8 mouse cellular contexts compared by ENCODE assay signal in the genomic region with DNA sequence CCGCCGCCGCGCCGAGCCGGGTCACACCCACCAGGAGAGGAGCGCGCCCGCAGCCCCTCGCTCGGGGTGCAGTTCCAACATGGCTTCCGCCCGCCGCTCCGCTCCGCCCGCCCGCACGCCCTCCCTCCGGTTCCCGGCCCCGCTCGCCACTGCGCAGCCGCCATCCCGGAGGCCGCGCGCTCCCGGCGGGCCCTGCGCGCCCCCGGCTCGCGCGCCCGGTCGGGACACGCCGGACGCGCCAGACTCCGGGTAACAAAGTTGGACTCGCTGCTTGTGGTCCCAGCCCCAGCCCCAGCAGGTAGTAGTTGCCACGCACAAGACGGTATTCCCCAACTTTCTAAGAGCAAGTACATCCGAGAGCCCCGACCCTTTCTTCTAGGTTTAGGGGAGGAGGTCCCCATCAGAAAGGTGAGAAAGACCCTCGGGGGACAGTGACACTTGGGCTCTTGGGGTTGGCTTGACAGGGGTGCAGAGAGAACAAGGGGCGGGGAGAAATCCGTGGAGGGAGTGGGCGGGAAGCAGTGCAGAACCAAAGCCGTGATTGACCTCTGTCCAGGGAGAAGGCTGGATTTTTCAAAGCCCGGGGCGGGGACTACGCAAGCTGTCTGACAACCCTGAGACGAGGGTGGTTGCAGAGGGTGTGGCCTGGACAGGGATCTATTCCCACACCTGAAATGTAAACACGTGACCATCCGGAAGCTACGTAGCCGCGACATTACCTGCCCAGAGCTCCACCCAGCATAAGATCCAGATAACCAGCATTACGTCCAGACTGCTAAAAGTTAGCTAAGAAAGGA. TPM values are rescaled to one million over a fixed set of nuclear protein-coding genes. Genes with fewer than 3 reads are reported as not detected.
A peak's percentile ranks its signal among the peaks of the same experiment; 100 is the strongest.
DNase-seq lines count a peak whose midpoint lies in the region; ATAC-seq and TF ChIP-seq lines count a peak whose summit lies in the region.

A gene (minus strand): TSS at position 424 of the 797 bp plus-strand sequence.

- no peaks in the 10 kb centered on the region for H3K27me3 ChIP-seq in C2C12 (ENCODE audit: control insufficient read depth, insufficient read depth, insufficient read length)
- H3K27me3 ChIP-seq in forebrain, embryonic 11.5 days (ENCODE audit: control insufficient read depth, insufficient read depth, low read length): no peaks in the 10 kb centered on the region
- no peaks in the 10 kb centered on the region for H3K27me3 ChIP-seq in heart, embryonic 15.5 days
- H3K27me3 ChIP-seq in liver, embryonic 15.5 days: peaks cover 25% of the 10 kb centered on the region
- H3K27me3 ChIP-seq in neural tube, embryonic 12.5 days (replicated peaks): no peaks in the 10 kb centered on the region
- H3K27me3 ChIP-seq in stomach, postnatal 0 days (ENCODE audit: control insufficient read depth, insufficient read depth, low read length): no peaks in the 10 kb centered on the region

- peak within 1 kb of the TSS; percentile 88 for H3K9ac ChIP-seq in forebrain, embryonic 11.5 days (ENCODE audit: low read length)
- H3K9ac ChIP-seq in heart, embryonic 15.5 days: peak within 1 kb of the TSS; percentile 96
- H3K9ac ChIP-seq in liver, embryonic 15.5 days: peak within 1 kb of the TSS; percentile 61
- H3K9ac ChIP-seq in neural tube, embryonic 12.5 days: peak within 1 kb of the TSS; percentile 96
- H3K9ac ChIP-seq in stomach, postnatal 0 days (ENCODE audit: low read length): peak within 1 kb of the TSS; percentile 94

- H3K27ac ChIP-seq in bone marrow macrophage, adult 2 months (ENCODE audit: insufficient read depth, low read depth, low read length): peak within 1 kb of the TSS; percentile 75
- peak within 1 kb of the TSS; percentile 89 for H3K27ac ChIP-seq in forebrain, embryonic 11.5 days (ENCODE audit: low read depth, low read length)
- peak within 1 kb of the TSS; percentile 97 for H3K27ac ChIP-seq in heart, embryonic 15.5 days
- peak within 1 kb of the TSS; percentile 83 for H3K27ac ChIP-seq in liver, embryonic 15.5 days (replicated peaks)
- H3K27ac ChIP-seq in neural tube, embryonic 12.5 days: peak within 1 kb of the TSS; percentile 89
- peak within 1 kb of the TSS; percentile 99 for H3K27ac ChIP-seq in stomach, postnatal 0 days (replicated peaks)

- H3ac ChIP-seq in C2C12 (ENCODE audit: control insufficient read depth, insufficient read length, low read depth): peak within 1 kb of the TSS; percentile 90

- ATAC-seq in forebrain, embryonic 11.5 days (replicated peaks; ENCODE audit: low FRiP score): peak; percentile 96
- ATAC-seq in heart, embryonic 15.5 days (replicated peaks; ENCODE audit: insufficient number of reproducible peaks, insufficient read depth, low FRiP score, low read depth): peak; percentile 95
- ATAC-seq in liver, embryonic 15.5 days (ENCODE audit: insufficient read depth): peak; percentile 80
- peak; percentile 96 for ATAC-seq in neural tube, embryonic 12.5 days (ENCODE audit: low FRiP score, low read depth)
- ATAC-seq in stomach, postnatal 0 days (ENCODE audit: low FRiP score, low TSS enrichment): peak; percentile 96

- H3K4me2 ChIP-seq in forebrain, embryonic 11.5 days (ENCODE audit: low read depth, low read length, severe bottlenecking): peak within 1 kb of the TSS; percentile 78
- H3K4me2 ChIP-seq in heart, embryonic 15.5 days: peak within 1 kb of the TSS; percentile 84
- peak within 1 kb of the TSS; percentile 81 for H3K4me2 ChIP-seq in liver, embryonic 15.5 days
- peak within 1 kb of the TSS; percentile 65 for H3K4me2 ChIP-seq in neural tube, embryonic 12.5 days (replicated peaks)
- H3K4me2 ChIP-seq in stomach, postnatal 0 days (replicated peaks; ENCODE audit: low read depth): peak within 1 kb of the TSS; percentile 84

- peaks cover 21% of the 10 kb centered on the region for H3K79me3 ChIP-seq in C2C12 (ENCODE audit: low read depth)

- H3K4me1 ChIP-seq in bone marrow macrophage, adult 2 months (ENCODE audit: control insufficient read depth, insufficient read depth, low read length): peaks cover 38% of the 10 kb centered on the region
- no peaks in the 10 kb centered on the region; the same call in 1 of the 2 replicates for H3K4me1 ChIP-seq in forebrain, embryonic 11.5 days (replicated peaks; ENCODE audit: control insufficient read depth, insufficient read depth, low read length)
- peaks cover 44% of the 10 kb centered on the region for H3K4me1 ChIP-seq in heart, embryonic 15.5 days (replicated peaks)
- peaks cover 13% of the 10 kb centered on the region; the same call in 1 of the 2 replicates for H3K4me1 ChIP-seq in liver, embryonic 15.5 days (replicated peaks)
- peaks cover 15% of the 10 kb centered on the region for H3K4me1 ChIP-seq in neural tube, embryonic 12.5 days
- H3K4me1 ChIP-seq in stomach, postnatal 0 days (replicated peaks; ENCODE audit: control insufficient read depth, insufficient read depth): no peaks in the 10 kb centered on the region

- peak; percentile 95 for DNase-seq in forebrain, embryonic 11.5 days (ENCODE audit: low spot score)
- peak; percentile 94 to 98 for DNase-seq in kidney, postnatal 25 days
- peak; percentile 95 for DNase-seq in stomach, postnatal 0 days (ENCODE audit: low spot score)

- peaks cover 35% of the 10 kb centered on the region for H3K79me2 ChIP-seq in C2C12 (ENCODE audit: control insufficient read depth, insufficient read depth)

- TF ChIP-seq POLR2A in bone marrow macrophage, adult 2 months (IDR thresholded peaks at IDR 0.05; ENCODE audit: borderline replicate concordance, low read depth, low read length): no peak

- no peak for TF ChIP-seq EP300 in stomach, postnatal 0 days (optimal IDR thresholded peaks at IDR 0.05)

- H3K36me3 ChIP-seq in C2C12 (ENCODE audit: control insufficient read depth, insufficient read depth): no peaks in the 10 kb centered on the region
- no peaks in the 10 kb centered on the region for H3K36me3 ChIP-seq in forebrain, embryonic 11.5 days (ENCODE audit: control insufficient read depth, insufficient read depth, low read length)
- H3K36me3 ChIP-seq in heart, embryonic 15.5 days: no peaks in the 10 kb centered on the region
- 0 out of 2 replicates have a peak, but pooled peaks cover 3% of the 10 kb centered on the region for H3K36me3 ChIP-seq in liver, embryonic 15.5 days (replicated peaks)
- H3K36me3 ChIP-seq in neural tube, embryonic 12.5 days: no peaks in the 10 kb centered on the region
- H3K36me3 ChIP-seq in stomach, postnatal 0 days (ENCODE audit: control insufficient read depth, insufficient read depth, low read length): no peaks in the 10 kb centered on the region

- H3K9me3 ChIP-seq in forebrain, embryonic 11.5 days (ENCODE audit: control insufficient read depth, low read length): no peaks in the 10 kb centered on the region
- no peaks in the 10 kb centered on the region for H3K9me3 ChIP-seq in heart, embryonic 15.5 days (replicated peaks)
- no peaks in the 10 kb centered on the region for H3K9me3 ChIP-seq in liver, embryonic 15.5 days (replicated peaks)
- no peaks in the 10 kb centered on the region for H3K9me3 ChIP-seq in neural tube, embryonic 12.5 days
- no peaks in the 10 kb centered on the region for H3K9me3 ChIP-seq in stomach, postnatal 0 days (ENCODE audit: control insufficient read depth, low read length)

- H3K4me3 ChIP-seq in C2C12 (ENCODE audit: insufficient read depth, poor library complexity, severe bottlenecking): peak within 1 kb of the TSS; percentile 65
- H3K4me3 ChIP-seq in bone marrow macrophage, adult 2 months (ENCODE audit: insufficient read depth, low read length): peak within 1 kb of the TSS; percentile 72
- peak within 1 kb of the TSS; percentile 73 for H3K4me3 ChIP-seq in forebrain, embryonic 11.5 days (ENCODE audit: low read depth, low read length)
- H3K4me3 ChIP-seq in heart, embryonic 15.5 days: peak within 1 kb of the TSS; percentile 86
- H3K4me3 ChIP-seq in liver, embryonic 15.5 days (replicated peaks): peak within 1 kb of the TSS; percentile 67
- peak within 1 kb of the TSS; percentile 88 for H3K4me3 ChIP-seq in neural tube, embryonic 12.5 days
- peak within 1 kb of the TSS; percentile 98 for H3K4me3 ChIP-seq in stomach, postnatal 0 days (ENCODE audit: low read depth, low read length)

- WGBS in forebrain, embryonic 11.5 days: 1% methylated on average over 48 of the region's 64 CpGs
- WGBS in heart, embryonic 15.5 days: under 1% methylated on average over 60 of the region's 64 CpGs
- 2% methylated on average over 59 of the region's 64 CpGs for WGBS in liver, embryonic 15.5 days (ENCODE audit: insufficient replicate concordance)
- under 1% methylated on average over 59 of the region's 64 CpGs for WGBS in neural tube, embryonic 12.5 days
- WGBS in stomach, postnatal 0 days: under 1% methylated on average over 40 of the region's 64 CpGs

- no peak for TF ChIP-seq CTCF in C2C12 (IDR thresholded peaks at IDR 0.05; ENCODE audit: control insufficient read depth, insufficient read depth, insufficient read length)
- no peak for TF ChIP-seq CTCF in bone marrow macrophage, adult 2 months (IDR thresholded peaks at IDR 0.05; ENCODE audit: low read depth, low read length)
- TF ChIP-seq CTCF in stomach, postnatal 0 days (IDR thresholded peaks at IDR 0.05; ENCODE audit: low read depth): no peak

TF ChIP-seq in C2C12, 6 proteins besides CTCF, POLR2A, EP300 and RAD21:
- TF ChIP-seq MAX (IDR thresholded peaks at IDR 0.05): no peak
- peak; percentile 10 for TF ChIP-seq USF1 (IDR thresholded peaks at IDR 0.05; ENCODE audit: low read depth)

RNA-seq across cellular contexts. Expression of the gene that starts here (rescaled TPM):
- 3.0 TPM for polyA plus RNA-seq in C2C12 (2012; fragmentation: generic; extraction: Trizol)
- 30.9 and 31.0 TPM in 2 replicates for polyA plus RNA-seq in bone marrow macrophage, adult 2 months (2012; ENCODE audit: insufficient read depth, insufficient read length, missing spikeins)
- 26.6 and 28.1 TPM in 2 replicates for polyA plus RNA-seq in forebrain, embryonic 11.5 days (2014; fragmentation: Nextera tagmentation; extraction: Ambion mirVana)
- polyA plus RNA-seq in heart, embryonic 15.5 days (2015; fragmentation: Nextera tagmentation; extraction: Ambion mirVana): 17.9 and 19.1 TPM in 2 replicates
- 4.1 TPM in 2 replicates for polyA plus RNA-seq in liver, embryonic 15.5 days (2015; fragmentation: Nextera tagmentation; extraction: Ambion mirVana)
- polyA plus RNA-seq in neural tube, embryonic 12.5 days (2016; fragmentation: Nextera tagmentation; extraction: Ambion mirVana): 30.6 and 32.5 TPM in 2 replicates
- polyA plus RNA-seq in stomach, postnatal 0 days (2015; fragmentation: Nextera tagmentation; extraction: Ambion mirVana): 16.9 and 18.1 TPM in 2 replicates

Comparison
In these comparisons a context has a peak if more than half of its experiments do, and no peak if none do; other contexts are left out.
1. Peak in every context shown above with its lines: DNase-seq, ATAC-seq, H3K4me3 ChIP-seq and H3K27ac ChIP-seq.